Mouse (Mus musculus) G1E (cell line): Measurements from ENCODE around the gene Garem2.

Source experiments
- CTCF ChIP-seq: IDR thresholded peaks from 2 replicates; pipeline ENCODE4 v1.5.1; 2012; ENCODE audit warnings: low read depth, low read length, inconsistent platforms, mixed read lengths
- GATA1 ChIP-seq: IDR thresholded peaks from 2 replicates; pipeline ENCODE4 v1.6.1; 2012; ENCODE audit warnings: borderline replicate concordance, low read length, inconsistent platforms, mixed read lengths
- GATA2 ChIP-seq: IDR thresholded peaks from 2 replicates; pipeline ENCODE4 v1.6.1; 2012; ENCODE audit warnings: low read depth, low read length, inconsistent platforms, borderline replicate concordance
- POLR2AphosphoS5 ChIP-seq: IDR thresholded peaks from 2 replicates; pipeline ENCODE4 v1.6.1; 2012; ENCODE audit warnings: low read depth, low read length, inconsistent platforms; ENCODE audit not compliant: insufficient replicate concordance
- TAL1 ChIP-seq: conservative IDR thresholded peaks from 2 replicates; pipeline ENCODE4 v1.6.1; 2012; ENCODE audit warnings: low read depth, low read length, inconsistent platforms, mixed read lengths

DNA sequence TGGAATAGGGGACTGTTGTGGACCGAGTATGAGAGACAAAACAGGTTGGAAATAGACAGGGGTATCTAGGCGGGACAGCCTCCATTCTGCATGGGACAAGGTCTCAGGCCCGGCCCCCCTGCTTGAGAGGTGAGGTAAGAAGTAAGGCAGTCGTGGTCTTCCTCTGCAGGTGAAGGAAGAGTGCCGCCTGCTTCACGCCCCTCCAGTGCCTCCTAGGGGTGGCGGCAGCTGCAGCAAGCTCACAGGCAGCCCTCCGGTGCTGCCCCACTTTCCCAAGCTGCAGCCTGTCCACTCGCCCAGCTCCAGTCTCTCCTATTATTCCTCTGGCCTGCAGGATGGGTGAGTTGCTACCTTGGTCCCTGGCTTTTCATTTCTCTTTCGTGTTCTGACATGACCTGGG lies 10.8 kb downstream of the Garem2 start:
- TF ChIP-seq POLR2AphosphoS5 (no peak), CTCF (no peak), GATA1 (no peak), TAL1 (no peak), GATA2 (no peak)
